Mouse (Mus musculus): ENCODE results near the gene Ildr2.

Gene Ildr2

DNA sequence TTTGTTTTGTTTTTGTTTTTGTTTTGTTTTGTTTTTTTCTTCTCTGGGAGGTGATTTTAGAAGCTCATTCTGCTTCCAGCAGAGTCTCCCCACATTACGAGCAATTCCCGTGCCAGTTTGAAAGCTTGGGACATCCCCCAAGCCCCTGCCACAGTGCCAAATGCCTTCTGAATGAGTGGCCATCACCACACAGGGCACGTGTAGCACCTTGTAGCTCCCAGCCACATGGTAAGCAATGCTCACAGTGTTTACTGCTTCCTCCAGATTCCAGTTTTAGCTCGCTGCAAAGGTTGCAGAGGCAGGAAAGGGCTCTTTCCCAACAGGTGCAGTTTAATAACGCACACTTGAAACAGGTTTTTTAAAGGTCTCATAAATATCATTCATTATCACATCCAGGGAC is 107.0 kb downstream of the Ildr2 start:
- ChIA-PET POLR2A (interaction anchor here in 1 of 4 experiments (0.7 to 0.8 kb wide), 2 partner anchors 18 to 102 kb away, joined by 3 to 4 read pairs; partner anchors contain the start of gene Tada1), CTCF (interaction anchor here in 2 of 4 experiments (0.7 to 2.0 kb wide), 6 partner anchors 11 to 625 kb away, joined by 3 to 16 read pairs (median 5); no protein-coding TSS in a partner anchor)

DNA sequence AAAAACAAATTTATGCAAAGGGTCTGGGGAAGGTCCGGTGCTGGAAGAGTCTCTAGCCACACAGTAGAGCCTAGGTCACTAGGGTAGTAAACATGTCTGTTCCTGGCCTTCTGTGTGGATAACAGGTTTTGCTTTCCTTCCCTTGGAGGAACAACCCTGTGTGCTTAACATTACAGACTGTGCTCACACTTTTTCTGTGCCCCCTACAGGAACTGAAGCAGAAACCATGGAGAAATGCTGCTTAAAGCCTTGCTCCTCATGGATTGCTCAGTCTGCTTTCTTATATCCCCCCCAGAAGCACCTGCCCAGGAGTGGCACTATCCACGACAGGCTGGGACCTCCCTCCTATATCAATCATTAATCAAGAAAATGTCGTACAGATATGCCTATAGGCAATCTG is 107.9 kb downstream of the Ildr2 start:
- ChIA-PET CTCF (no interaction called here), POLR2A (no interaction called here)

DNA sequence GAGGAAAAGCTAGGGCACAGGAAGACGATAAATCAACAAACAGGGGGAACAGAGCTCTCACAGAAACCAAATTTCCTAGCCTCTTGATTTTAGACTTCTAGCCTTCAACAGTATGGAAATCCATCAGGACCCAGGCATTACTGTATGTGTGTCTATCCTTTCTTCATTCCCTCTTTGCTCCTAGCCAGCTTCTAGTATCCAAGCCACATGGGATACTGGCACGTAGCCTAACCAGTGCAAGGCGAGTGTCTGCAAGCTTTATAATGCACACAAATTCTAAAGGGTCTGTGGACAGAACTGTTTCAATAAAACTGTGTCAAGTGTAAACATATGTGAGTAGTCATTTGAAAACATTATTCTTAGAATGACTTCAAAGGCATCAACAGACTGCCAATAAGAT is 108.7 kb downstream of the Ildr2 start:
- ChIA-PET CTCF (no interaction called here), POLR2A (no interaction called here)

DNA sequence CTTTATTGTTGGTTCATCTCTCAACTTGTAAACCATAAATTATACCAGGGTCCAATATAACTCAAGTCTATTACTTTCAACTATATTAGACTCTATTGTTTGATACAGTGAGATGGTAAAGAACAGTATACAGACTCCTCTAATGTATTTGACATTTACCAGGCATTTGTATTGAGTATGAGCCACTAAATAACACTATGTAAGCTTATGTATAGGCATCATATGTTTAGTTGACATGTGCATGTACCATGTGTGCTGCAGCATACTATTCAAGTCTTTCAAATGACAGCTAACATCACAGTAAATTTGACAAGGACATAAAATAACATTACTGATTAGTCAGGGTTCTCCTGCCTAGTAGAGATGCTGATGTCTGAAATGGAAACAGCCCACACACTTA is 109.2 kb downstream of the Ildr2 start:
- ChIA-PET CTCF (interaction anchor here in 1 of 4 experiments (0.6 kb wide), 1 partner anchor 903 kb away, joined by 3 read pairs; no protein-coding TSS in a partner anchor), POLR2A (no interaction called here)

All from embryonic stem cell, embryonic (primary cell).